Mouse (Mus musculus) neural tube, embryonic 12.5 days (tissue): ENCODE data around the gene Dennd5b. TPM values are rescaled to one million over a fixed set of nuclear protein-coding genes. Genes with fewer than 3 reads are reported as not detected.
"Not testable (repeated sequence)": the region's sequence is repeated elsewhere in the genome, so short reads cannot be mapped to it uniquely, and the experiment has no call there.

ENCODE experiments used
- ATAC-seq: fragments of 200-750 bp; cut with Nextera tagmentation; 2 replicates; pipeline ENCODE4 v1.8.0; 2017; ENCODE audit warnings: low read depth, mild to moderate bottlenecking, moderate TSS enrichment, moderate library complexity; ENCODE audit not compliant: low FRiP score
- H3K27ac ChIP-seq: fragments of 300-500 bp; sonication (generic); 2 replicates; pipeline ENCODE4 v1.5.1; 2016
- H3K27me3 ChIP-seq: fragments of 300-500 bp; sonication (generic); replicated peaks from 2 replicates; pipeline ENCODE4 v1.6.1; 2016; ENCODE audit warnings: mild to moderate bottlenecking
- H3K36me3 ChIP-seq: fragments of 300-500 bp; sonication (generic); 2 replicates; pipeline ENCODE4 v1.6.1; 2016; ENCODE audit warnings: mild to moderate bottlenecking
- H3K4me1 ChIP-seq: fragments of 300-500 bp; sonication (generic); 2 replicates; pipeline ENCODE4 v1.6.1; 2016
- H3K4me2 ChIP-seq: fragments of 300-500 bp; sonication (generic); replicated peaks from 2 replicates; pipeline ENCODE4 v1.6.1; 2016; ENCODE audit warnings: mild to moderate bottlenecking
- H3K4me3 ChIP-seq: fragments of 300-500 bp; sonication (generic); 2 replicates; pipeline ENCODE4 v1.5.1; 2016
- H3K9ac ChIP-seq: fragments of 300-500 bp; sonication (generic); 2 replicates; pipeline ENCODE4 v1.6.1; 2016; ENCODE audit warnings: mild to moderate bottlenecking
- H3K9me3 ChIP-seq: fragments of 300-500 bp; sonication (generic); 2 replicates; pipeline ENCODE4 v1.6.1; 2016; ENCODE audit warnings: mild to moderate bottlenecking
- WGBS: fragments of 180-500 bp; shearing (Covaris S2); methylation state at CpG from one replicate; pipeline ENCODE4 v1.1.7; 2016; 5-methylcytosine and 5-hydroxymethylcytosine counted together
- polyA plus RNA-seq: library from polyadenylated mRNA; unstranded; fragments of >200 nt; fragmentation: Nextera tagmentation; extraction: Ambion mirVana; gene quantifications from 2 replicates; pipeline ENCODE4 v1.2.1, GENCODE M21; 2016

Dennd5b gene
- polyA plus RNA-seq, 1 experiment from 2014 or later, result 20.0 TPM

GRCm38 (mm10) chr6:148940383-148940782 lies 161.1 kb downstream of the Dennd5b start:
- peaks cover 17% of the 10 kb centered on the region for H3K4me1 ChIP-seq
- H3K4me2 ChIP-seq, H3K4me3 ChIP-seq, H3K9ac ChIP-seq, H3K27ac ChIP-seq, ATAC-seq, H3K9me3 ChIP-seq, H3K36me3 ChIP-seq, H3K27me3 ChIP-seq: not testable (repeated sequence)
- 92% methylated on average over 2 of the region's 3 CpGs for WGBS

Other genes with a start within 250 kb of the Dennd5b start
- 15.9 TPM in 2 replicates for gene Caprin2, start 205.4 kb downstream of the Dennd5b start, polyA plus RNA-seq
- 169 and 174 TPM in 2 replicates for gene Sinhcaf, start 155.2 kb downstream of the Dennd5b start, polyA plus RNA-seq
- gene Gm10203, start 28.5 kb upstream of the Dennd5b start, polyA plus RNA-seq, result not detected in 2 replicates
- gene Etfbkmt, start 38.2 kb upstream of the Dennd5b start, polyA plus RNA-seq, result 6.5 and 7.3 TPM in 2 replicates
- gene Amn1, start 87.0 kb upstream of the Dennd5b start, polyA plus RNA-seq, result 85.0 and 87.9 TPM in 2 replicates
- gene Resf1, start 207.7 kb upstream of the Dennd5b start, polyA plus RNA-seq, result 39.6 and 41.6 TPM in 2 replicates